Mouse (Mus musculus) stomach, postnatal 0 days (tissue): ENCODE results near the gene Zfp629.

Experiments
- CTCF ChIP-seq: IDR thresholded peaks from 2 replicates; pipeline ENCODE4 v1.5.1; 2016; ENCODE audit warnings: antibody characterized with exemption, low read depth, mild to moderate bottlenecking, moderate library complexity
- EP300 ChIP-seq: optimal IDR thresholded peaks from 2 replicates; pipeline ENCODE3; 2016; ENCODE audit warnings: antibody characterized with exemption

GRCm38 (mm10) chr7:127654318-127654717, 38.7 kb upstream of the Zfp629 start:
- no peak for TF ChIP-seq CTCF
- no peak for TF ChIP-seq EP300
